Mouse (Mus musculus) monocyte, adult 59 days (primary cell): ENCODE data around the gene Gm21093. TPM values are rescaled to one million over a fixed set of nuclear protein-coding genes. Genes with fewer than 3 reads are reported as not detected.

ENCODE experiments used
- total RNA-seq, 2 experiments: library from RNA; stranded (reverse); gene quantifications; one replicate each; pipeline ENCODE4 v1.2.4; 2023

Gene Gm21093
- not detected for total RNA-seq

GRCm38 (mm10) chr4:42034626-42035025 lies at the start of gene Gm21093:
Gene Gm21093 (minus strand): TSS chr4:42034726.

Other genes with a start within 250 kb of the Gm21093 start
- not detected for gene Gm21541, start 131.1 kb downstream of the Gm21093 start, total RNA-seq
- gene Gm20878, start 93.2 kb downstream of the Gm21093 start, total RNA-seq: under 1 TPM in 1 of 2 experiments, not detected in 1; 0.97 TPM
- not detected for gene Fam205a4, start 68.7 kb downstream of the Gm21093 start, total RNA-seq
- not detected for gene Gm3893, start 56.5 kb upstream of the Gm21093 start, total RNA-seq
- gene Gm13304, start 80.1 kb upstream of the Gm21093 start, total RNA-seq: not detected
- gene Gm13306, start 118.7 kb upstream of the Gm21093 start, total RNA-seq: not detected
- gene Gm13305, start 133.9 kb upstream of the Gm21093 start, total RNA-seq: not detected
- gene Gm10600, start 205.9 kb upstream of the Gm21093 start, total RNA-seq: not detected
- not detected for gene Ccl21b, start 221.0 kb upstream of the Gm21093 start, total RNA-seq